Mouse (Mus musculus) kidney, postnatal 4 days (tissue): ENCODE results near the gene Pkn1.
A peak's percentile ranks its signal among the peaks of the same experiment; 100 is the strongest.

Experiments used
- DNase-seq, 2 experiments: peaks; one replicate each; pipeline ENCODE4 v3.0.0; 2021; ENCODE audit warnings: mixed read lengths in 2 of 2

Pkn1 gene

DNA sequence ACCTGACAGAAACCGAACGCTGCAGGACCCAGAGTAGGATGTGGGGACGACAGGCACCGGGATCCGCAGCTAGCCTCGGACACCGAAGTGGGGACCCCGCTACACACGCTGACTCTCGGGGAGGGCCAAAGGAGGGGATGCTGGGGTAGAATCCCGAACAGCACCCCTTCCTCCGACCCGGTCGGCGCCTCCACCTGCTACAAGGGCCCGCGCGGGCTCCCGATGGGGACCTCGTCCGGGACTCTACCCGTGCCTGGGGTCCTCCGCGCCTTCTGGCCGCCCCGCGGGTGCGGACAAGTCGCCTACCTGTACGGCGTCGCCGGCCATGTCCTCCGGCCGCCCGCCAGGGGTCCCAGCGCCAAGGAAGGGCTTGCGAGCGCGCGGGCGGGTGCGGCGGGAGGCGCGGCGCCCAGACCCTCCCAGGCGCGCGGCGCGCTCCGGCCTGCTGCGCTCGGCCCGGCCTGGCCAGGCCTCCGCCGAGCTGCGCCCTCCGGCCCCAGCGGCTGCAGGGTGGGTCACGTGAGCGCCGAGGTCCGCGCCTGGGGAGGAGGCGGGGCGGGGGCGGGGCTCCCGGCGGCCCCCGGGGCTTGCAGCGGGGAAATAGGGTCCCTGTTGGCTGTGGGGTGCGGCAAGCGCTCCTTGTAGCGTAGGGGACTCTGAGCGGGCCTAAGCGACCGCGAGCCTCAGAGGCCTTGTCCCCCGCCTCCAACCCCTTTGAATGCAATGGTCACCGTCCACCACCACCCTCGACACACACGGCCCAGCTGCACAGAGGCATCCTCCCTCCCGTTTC lies at the start of gene Pkn1:
Gene Pkn1 (minus strand): TSS at position 519 of the 793 bp plus-strand sequence.
- DNase-seq: peak; percentile 88 to 93

GRCm38 (mm10) chr8:83748708-83749107 lies 49.7 kb upstream of the Pkn1 start:
- peak; percentile 45 to 61 for DNase-seq

- peak; percentile 77 to 84 for DNase-seq
Measured at GRCm38 (mm10) chr8:83747661-83748346, 48.8 kb upstream of the Pkn1 start.

DNA sequence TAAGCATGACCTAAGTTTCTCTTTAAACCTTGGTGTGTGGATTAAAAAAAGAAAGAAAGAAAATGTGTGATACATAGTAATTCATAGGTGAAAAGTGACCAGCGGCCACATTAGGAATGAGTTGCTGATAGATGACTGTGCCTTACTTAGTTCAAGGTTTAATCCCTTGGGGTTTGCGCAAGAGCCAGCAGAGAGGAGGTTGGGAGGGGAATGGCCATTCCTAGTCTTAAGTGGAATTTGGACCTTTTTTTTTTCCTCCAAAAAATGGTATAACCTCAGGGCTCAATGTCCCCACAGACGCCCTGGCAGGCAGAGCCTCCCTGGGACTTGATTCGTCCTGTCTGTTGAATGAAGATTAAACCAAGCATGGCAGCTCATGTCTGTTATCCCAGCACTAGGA lies 45.1 kb upstream of the Pkn1 start:
- DNase-seq: no peak

- DNase-seq: no peak
Measured at GRCm38 (mm10) chr8:83742968-83743367, 44.0 kb upstream of the Pkn1 start.

DNA sequence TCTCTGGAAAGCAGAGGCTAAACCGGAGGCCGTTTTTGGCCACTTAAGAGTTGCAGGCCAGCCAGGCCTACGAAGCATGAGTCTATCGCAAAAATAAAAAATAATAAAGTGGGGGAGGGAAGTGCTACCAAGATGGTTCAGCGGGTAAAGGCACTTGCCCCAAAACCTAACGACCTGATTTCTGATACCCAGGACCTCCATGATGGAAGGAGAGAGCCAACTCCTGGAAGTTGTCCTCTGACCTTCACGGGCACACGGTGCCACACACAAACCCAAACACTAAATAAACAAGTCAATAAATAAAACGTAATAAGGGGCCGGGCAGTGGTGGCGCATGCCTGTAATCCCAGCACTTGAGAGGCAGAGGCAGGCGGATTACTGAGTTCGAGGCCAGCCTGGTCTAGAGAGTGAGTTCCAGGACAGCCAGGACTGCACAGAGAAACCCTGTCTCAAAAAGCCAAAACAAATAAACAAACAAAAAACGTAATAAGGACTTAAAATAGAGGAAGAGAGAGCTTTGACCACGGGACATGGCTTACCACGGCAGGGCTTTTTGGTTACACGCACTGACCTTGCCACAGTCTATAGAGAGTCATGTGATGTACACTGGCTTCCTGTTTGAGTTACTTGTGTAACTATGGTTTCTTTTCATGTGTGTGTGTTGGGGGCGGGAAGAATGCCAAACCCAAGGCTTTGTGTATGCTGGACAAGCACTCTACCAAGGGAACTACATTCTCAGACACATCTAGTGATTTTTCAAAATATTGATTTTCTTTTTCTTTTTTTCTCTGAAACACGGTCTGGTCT lies 43.1 kb upstream of the Pkn1 start:
- peak in 1 of 2 experiments; percentile 33 for DNase-seq

- DNase-seq: peak; percentile 83 to 89
Measured at GRCm38 (mm10) chr8:83740976-83741741, 42.2 kb upstream of the Pkn1 start, which contains the start of gene Adgre5. TSS of gene Adgre5 (minus strand) at chr8:83741326.

DNA sequence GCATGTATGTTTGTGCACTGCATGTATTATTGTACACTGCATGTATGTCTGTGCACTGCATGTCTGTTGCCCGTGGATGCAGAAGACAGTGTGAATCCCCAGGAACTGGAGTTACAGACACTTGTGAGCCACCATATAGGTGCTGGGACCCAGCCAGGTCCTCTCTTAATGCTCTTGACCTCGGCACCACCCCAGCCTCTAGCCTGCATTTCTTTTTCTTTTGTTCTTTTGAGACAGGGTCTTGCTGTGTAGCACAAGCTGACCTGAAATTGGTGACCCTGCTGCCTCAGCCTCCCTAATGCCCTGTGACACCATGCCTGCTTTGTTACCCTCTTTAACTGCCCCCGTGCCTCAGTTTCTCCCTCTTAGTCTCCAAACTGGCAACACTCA lies 41.6 kb upstream of the Pkn1 start:
- DNase-seq: peak in 1 of 2 experiments; percentile 40

DNA sequence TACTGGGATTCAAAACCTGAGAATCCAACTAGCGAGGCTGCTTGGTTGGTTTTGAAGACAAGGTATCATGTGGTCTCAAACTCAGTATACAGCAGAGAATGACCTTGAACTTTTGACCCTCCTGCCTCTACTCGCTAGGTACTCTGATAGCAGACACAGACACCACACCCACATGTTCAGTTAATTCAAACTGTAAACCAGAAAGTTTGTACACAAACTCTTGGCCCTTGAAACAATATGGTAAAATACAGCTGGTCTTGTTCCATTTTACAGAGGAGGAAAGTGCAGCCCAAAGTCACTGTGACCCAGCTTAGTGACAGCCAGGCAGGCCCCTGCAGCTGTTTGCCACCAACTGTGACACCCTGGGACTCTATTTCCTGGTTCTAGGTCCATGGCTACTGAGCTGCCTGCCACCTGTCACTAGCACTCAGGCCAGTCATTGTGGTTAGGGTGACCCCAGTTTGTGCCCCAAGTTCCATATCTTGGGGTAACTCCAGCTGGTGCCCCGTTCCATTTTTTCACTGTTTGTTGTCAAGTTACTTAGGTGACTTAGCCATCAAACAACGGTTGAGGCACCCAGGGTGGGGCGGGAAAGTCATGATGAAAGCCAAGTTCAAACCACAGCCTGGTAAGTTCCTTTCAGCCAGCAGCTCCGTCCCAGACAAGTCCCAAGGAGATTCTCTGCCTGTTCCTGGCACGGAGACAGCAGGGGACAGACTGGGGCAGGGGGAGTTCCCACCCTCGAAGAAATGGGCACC lies 40.9 kb upstream of the Pkn1 start:
- peak; percentile 37 to 44 for DNase-seq

DNA sequence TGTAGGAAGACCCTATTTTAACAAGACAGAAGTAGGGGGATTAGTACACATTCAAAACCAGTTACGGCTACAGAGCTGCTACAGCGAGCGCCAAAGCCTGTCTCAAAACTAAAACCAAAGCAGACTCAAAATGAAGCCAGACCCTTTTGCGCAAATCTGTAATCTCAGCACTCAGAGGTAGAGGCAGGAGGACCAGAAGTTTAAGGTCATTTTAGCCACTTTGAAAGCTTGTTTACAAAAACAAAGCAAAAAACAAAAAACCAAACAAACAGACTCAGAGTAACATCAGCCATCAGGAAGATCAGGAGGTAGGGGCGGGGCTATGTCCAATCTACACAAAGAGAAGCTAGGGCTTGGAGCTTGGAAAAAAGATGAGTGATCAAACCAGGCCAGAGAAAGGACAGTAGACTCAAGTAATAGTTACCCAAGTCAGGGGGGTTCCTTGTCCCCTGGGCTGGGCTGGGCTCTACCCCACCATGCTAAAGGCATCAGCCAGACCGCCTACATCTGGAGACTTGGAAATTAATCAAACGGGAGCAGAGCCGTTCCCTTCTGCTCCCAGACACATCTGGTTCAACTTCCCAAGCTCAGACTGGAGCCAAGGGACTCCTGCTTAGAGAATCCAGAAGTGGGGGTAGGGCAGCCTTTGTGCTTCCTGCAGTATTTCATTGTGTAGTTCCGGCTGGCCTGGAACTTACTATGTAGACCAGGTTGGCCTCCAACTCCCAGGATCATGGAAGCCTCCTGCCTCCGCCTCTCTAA lies 40.2 kb upstream of the Pkn1 start:
- DNase-seq: peak; percentile 46 to 68

GRCm38 (mm10) chr8:83737852-83738562 lies 39.0 kb upstream of the Pkn1 start:
- DNase-seq: peak; percentile 79 to 87

DNA sequence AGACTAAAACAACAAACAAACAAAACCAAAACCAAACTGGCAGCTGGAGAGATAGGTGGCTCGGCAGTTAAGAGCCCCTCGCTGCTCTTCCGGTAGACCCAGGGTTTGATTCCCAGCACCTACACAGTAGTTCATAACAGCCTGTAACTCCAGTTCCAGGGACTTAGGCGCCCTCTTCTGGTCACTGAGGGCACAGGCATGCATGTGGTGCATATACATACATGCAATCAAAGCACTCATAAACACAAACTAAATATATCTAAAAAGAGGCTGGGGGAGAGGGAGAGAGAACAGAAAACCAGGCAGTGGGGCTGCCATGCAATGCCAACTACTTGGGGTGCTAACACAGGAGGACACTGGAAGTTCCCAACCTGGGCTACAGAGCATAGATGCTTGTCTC lies 38.4 kb upstream of the Pkn1 start:
- DNase-seq: no peak

GRCm38 (mm10) chr8:83736681-83737080 lies 37.7 kb upstream of the Pkn1 start:
- no peak for DNase-seq

GRCm38 (mm10) chr8:83732919-83733318 lies 33.9 kb upstream of the Pkn1 start:
- DNase-seq: no peak

GRCm38 (mm10) chr8:83731906-83732305 lies 32.9 kb upstream of the Pkn1 start:
- no peak for DNase-seq

- peak; percentile 74 to 75 for DNase-seq
Measured at GRCm38 (mm10) chr8:83729009-83729807, 30.2 kb upstream of the Pkn1 start.

DNA sequence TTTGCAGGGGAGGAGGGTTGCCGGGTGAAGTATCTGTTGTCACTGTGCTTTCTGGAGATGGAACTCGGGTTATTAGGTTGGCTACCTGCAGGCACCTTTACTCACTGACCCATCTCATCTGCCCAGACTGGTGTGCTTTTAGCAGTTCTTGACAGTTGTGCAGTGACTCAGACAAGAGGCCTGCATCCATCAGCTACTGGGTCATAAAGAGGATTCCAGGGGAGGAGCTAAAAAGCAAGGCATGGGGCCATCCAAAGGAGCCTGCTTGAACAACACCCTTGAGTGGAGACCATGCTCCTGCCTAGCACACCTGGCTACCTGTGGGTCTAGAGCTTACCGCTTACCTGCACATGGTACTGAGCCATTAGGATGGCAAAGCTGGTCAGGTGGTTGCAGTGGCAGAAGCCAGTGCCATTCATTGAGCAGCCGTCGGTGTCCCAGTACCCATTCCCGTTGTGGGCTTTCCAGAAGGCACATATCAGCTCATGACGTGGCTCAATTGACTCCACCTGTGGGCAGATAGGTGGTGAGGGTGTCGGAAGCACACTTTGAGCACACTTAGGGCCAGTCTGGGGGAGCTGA lies 26.6 kb upstream of the Pkn1 start:
- no peak for DNase-seq

- DNase-seq: peak; percentile 89 to 93
Measured at GRCm38 (mm10) chr8:83724697-83725482, 25.9 kb upstream of the Pkn1 start.
